Mouse (Mus musculus): ENCODE measurements at regions not wholly inside any gene's neighbourhood (a gene's known extent, or its start where the extent isn't known, plus 50 kb on each side); places are given as distances from the start of the nearest gene placed in this dataset.

- H3ac ChIP-seq (ENCODE audit: control insufficient read depth, insufficient read length, low read depth), result no peak overlapping the region
- no peak overlapping the region for H3K4me3 ChIP-seq (ENCODE audit: insufficient read depth, poor library complexity, severe bottlenecking)
- TF ChIP-seq CEBPB (IDR thresholded peaks at IDR 0.05; ENCODE audit: low read depth), result no peak
- TF ChIP-seq CTCF (IDR thresholded peaks at IDR 0.05; ENCODE audit: control insufficient read depth, insufficient read depth, insufficient read length), result no peak
- no peak for TF ChIP-seq MYOD1 (IDR thresholded peaks at IDR 0.05; ENCODE audit: control insufficient read depth, insufficient read length, low read depth)
- TF ChIP-seq MYOG (IDR thresholded peaks at IDR 0.05; ENCODE audit: control insufficient read depth, extremely low read depth, insufficient read length), result no peak
- TF ChIP-seq FOSL1 (IDR thresholded peaks at IDR 0.05; ENCODE audit: insufficient read depth, low read length, poor library complexity, severe bottlenecking), result no peak
- TF ChIP-seq USF1 (IDR thresholded peaks at IDR 0.05; ENCODE audit: low read depth), result no peak
- no peak for TF ChIP-seq MAX (IDR thresholded peaks at IDR 0.05)
- H3K79me3 ChIP-seq (ENCODE audit: low read depth), result no peaks in the 10 kb centered on the region
- no peaks in the 10 kb centered on the region for H3K36me3 ChIP-seq (ENCODE audit: control insufficient read depth, insufficient read depth)
- H3K27me3 ChIP-seq (ENCODE audit: control insufficient read depth, insufficient read depth, insufficient read length), result no peaks in the 10 kb centered on the region
- no peaks in the 10 kb centered on the region for H3K79me2 ChIP-seq (ENCODE audit: control insufficient read depth, insufficient read depth)
Measured at GRCm38 (mm10) chr8:56735021-56735420, 184.1 kb downstream of the Fbxo8 start.

GRCm38 (mm10) chr8:56767034-56767433, 216.1 kb downstream of the Fbxo8 start:
- Histone ChIP-seq H3K79me2 (ENCODE audit: control insufficient read depth, insufficient read depth) (no peaks in the 10 kb centered on the region), H3K36me3 (ENCODE audit: control insufficient read depth, insufficient read depth) (no peaks in the 10 kb centered on the region), H3ac (ENCODE audit: control insufficient read depth, insufficient read length, low read depth) (no peak overlapping the region), H3K4me3 (ENCODE audit: insufficient read depth, poor library complexity, severe bottlenecking) (no peak overlapping the region), H3K79me3 (ENCODE audit: low read depth) (no peaks in the 10 kb centered on the region), H3K27me3 (ENCODE audit: control insufficient read depth, insufficient read depth, insufficient read length) (no peaks in the 10 kb centered on the region)
- TF ChIP-seq CEBPB (IDR thresholded peaks at IDR 0.05; ENCODE audit: low read depth), result no peak

GRCm38 (mm10) chr8:56784441-56784840, 233.6 kb downstream of the Fbxo8 start:
- Histone ChIP-seq H3K79me3 (ENCODE audit: low read depth) (no peaks in the 10 kb centered on the region), H3K36me3 (ENCODE audit: control insufficient read depth, insufficient read depth) (no peaks in the 10 kb centered on the region), H3K79me2 (ENCODE audit: control insufficient read depth, insufficient read depth) (no peaks in the 10 kb centered on the region), H3K4me3 (ENCODE audit: insufficient read depth, poor library complexity, severe bottlenecking) (no peak overlapping the region), H3ac (ENCODE audit: control insufficient read depth, insufficient read length, low read depth) (no peak overlapping the region), H3K27me3 (ENCODE audit: control insufficient read depth, insufficient read depth, insufficient read length) (no peaks in the 10 kb centered on the region)
- TF ChIP-seq MYOD1 (IDR thresholded peaks at IDR 0.05; ENCODE audit: control insufficient read depth, insufficient read length, low read depth) (no peak), MYOG (IDR thresholded peaks at IDR 0.05; ENCODE audit: control insufficient read depth, extremely low read depth, insufficient read length) (no peak), CTCF (IDR thresholded peaks at IDR 0.05; ENCODE audit: control insufficient read depth, insufficient read depth, insufficient read length) (no peak), MAX (IDR thresholded peaks at IDR 0.05) (no peak), CEBPB (IDR thresholded peaks at IDR 0.05; ENCODE audit: low read depth) (no peak), FOSL1 (IDR thresholded peaks at IDR 0.05; ENCODE audit: insufficient read depth, low read length, poor library complexity, severe bottlenecking) (no peak), USF1 (IDR thresholded peaks at IDR 0.05; ENCODE audit: low read depth) (no peak)

- Histone ChIP-seq H3ac (ENCODE audit: control insufficient read depth, insufficient read length, low read depth) (no peak overlapping the region), H3K36me3 (ENCODE audit: control insufficient read depth, insufficient read depth) (no peaks in the 10 kb centered on the region), H3K27me3 (ENCODE audit: control insufficient read depth, insufficient read depth, insufficient read length) (no peaks in the 10 kb centered on the region), H3K4me3 (ENCODE audit: insufficient read depth, poor library complexity, severe bottlenecking) (no peak overlapping the region), H3K79me3 (ENCODE audit: low read depth) (no peaks in the 10 kb centered on the region), H3K79me2 (ENCODE audit: control insufficient read depth, insufficient read depth) (no peaks in the 10 kb centered on the region)
- TF ChIP-seq CEBPB (IDR thresholded peaks at IDR 0.05; ENCODE audit: low read depth) (no peak), FOSL1 (IDR thresholded peaks at IDR 0.05; ENCODE audit: insufficient read depth, low read length, poor library complexity, severe bottlenecking) (no peak), USF1 (IDR thresholded peaks at IDR 0.05; ENCODE audit: low read depth) (no peak), MAX (IDR thresholded peaks at IDR 0.05) (no peak), MYOG (IDR thresholded peaks at IDR 0.05; ENCODE audit: control insufficient read depth, extremely low read depth, insufficient read length) (no peak), MYOD1 (IDR thresholded peaks at IDR 0.05; ENCODE audit: control insufficient read depth, insufficient read length, low read depth) (no peak), CTCF (IDR thresholded peaks at IDR 0.05; ENCODE audit: control insufficient read depth, insufficient read depth, insufficient read length) (no peak)
Measured at GRCm38 (mm10) chr8:56789549-56790270, 238.8 kb downstream of the Fbxo8 start.

- no peak overlapping the region for H3K4me3 ChIP-seq (ENCODE audit: insufficient read depth, poor library complexity, severe bottlenecking)
- no peak overlapping the region for H3ac ChIP-seq (ENCODE audit: control insufficient read depth, insufficient read length, low read depth)
- no peaks in the 10 kb centered on the region for H3K36me3 ChIP-seq (ENCODE audit: control insufficient read depth, insufficient read depth)
- no peaks in the 10 kb centered on the region for H3K79me2 ChIP-seq (ENCODE audit: control insufficient read depth, insufficient read depth)
- H3K27me3 ChIP-seq (ENCODE audit: control insufficient read depth, insufficient read depth, insufficient read length), result no peaks in the 10 kb centered on the region
- TF ChIP-seq CTCF (IDR thresholded peaks at IDR 0.05; ENCODE audit: control insufficient read depth, insufficient read depth, insufficient read length), result no peak
- no peak for TF ChIP-seq USF1 (IDR thresholded peaks at IDR 0.05; ENCODE audit: low read depth)
- TF ChIP-seq FOSL1 (IDR thresholded peaks at IDR 0.05; ENCODE audit: insufficient read depth, low read length, poor library complexity, severe bottlenecking), result no peak
- no peak for TF ChIP-seq MYOG (IDR thresholded peaks at IDR 0.05; ENCODE audit: control insufficient read depth, extremely low read depth, insufficient read length)
- TF ChIP-seq MYOD1 (IDR thresholded peaks at IDR 0.05; ENCODE audit: control insufficient read depth, insufficient read length, low read depth), result no peak
- no peak for TF ChIP-seq MAX (IDR thresholded peaks at IDR 0.05)
- TF ChIP-seq CEBPB (IDR thresholded peaks at IDR 0.05; ENCODE audit: low read depth), result no peak
- no peaks in the 10 kb centered on the region for H3K79me3 ChIP-seq (ENCODE audit: low read depth)
Measured at GRCm38 (mm10) chr8:56832651-56833050, 281.8 kb downstream of the Fbxo8 start.

GRCm38 (mm10) chr8:56833129-56833528, 282.2 kb downstream of the Fbxo8 start:
- Histone ChIP-seq H3K4me3 (ENCODE audit: insufficient read depth, poor library complexity, severe bottlenecking) (no peak overlapping the region), H3K27me3 (ENCODE audit: control insufficient read depth, insufficient read depth, insufficient read length) (no peaks in the 10 kb centered on the region), H3K79me3 (ENCODE audit: low read depth) (no peaks in the 10 kb centered on the region), H3ac (ENCODE audit: control insufficient read depth, insufficient read length, low read depth) (no peak overlapping the region), H3K79me2 (ENCODE audit: control insufficient read depth, insufficient read depth) (no peaks in the 10 kb centered on the region), H3K36me3 (ENCODE audit: control insufficient read depth, insufficient read depth) (no peaks in the 10 kb centered on the region)
- TF ChIP-seq USF1 (IDR thresholded peaks at IDR 0.05; ENCODE audit: low read depth) (no peak), MYOG (IDR thresholded peaks at IDR 0.05; ENCODE audit: control insufficient read depth, extremely low read depth, insufficient read length) (no peak), FOSL1 (IDR thresholded peaks at IDR 0.05; ENCODE audit: insufficient read depth, low read length, poor library complexity, severe bottlenecking) (no peak), MYOD1 (IDR thresholded peaks at IDR 0.05; ENCODE audit: control insufficient read depth, insufficient read length, low read depth) (no peak), CTCF (IDR thresholded peaks at IDR 0.05; ENCODE audit: control insufficient read depth, insufficient read depth, insufficient read length) (no peak), MAX (IDR thresholded peaks at IDR 0.05) (no peak), CEBPB (IDR thresholded peaks at IDR 0.05; ENCODE audit: low read depth) (no peak)
